Mouse (Mus musculus) MEL (cell line): ENCODE measurements around the gene Slc23a3. TPM values are rescaled to one million over a fixed set of nuclear protein-coding genes. Genes with fewer than 3 reads are reported as not detected.

Experiments used
- DNase-seq: peaks from one replicate; pipeline ENCODE4 v3.0.0; 2011; ENCODE audit warnings: low read depth, low spot score
- H3K27ac ChIP-seq: 2 replicates; pipeline ENCODE4 v1.5.1; 2012; ENCODE audit warnings: low read depth, mild to moderate bottlenecking, control low read depth, low read length, moderate library complexity; ENCODE audit not compliant: control insufficient read depth
- H3K27me3 ChIP-seq, 2 experiments: fragments of 150-350 bp in 1 of 2; sonication (generic) in 1 of 2; 2 replicates each; pipeline ENCODE4 v1.6.1; 2012; ENCODE audit warnings: low read length in 2 of 2, mild to moderate bottlenecking in 2 of 2, improper control_type of control experiment in 1 of 2, moderate library complexity in 1 of 2; ENCODE audit not compliant: insufficient read depth in 2 of 2, control insufficient read depth in 1 of 2
- H3K36me3 ChIP-seq, 2 experiments: 2 replicates each; pipeline ENCODE4 v1.6.1; 2012 to 2014; ENCODE audit warnings: low read length in 2 of 2, improper control_type of control experiment in 1 of 2, inconsistent platforms in 1 of 2, mild to moderate bottlenecking in 1 of 2; ENCODE audit not compliant: insufficient read depth in 2 of 2, control insufficient read depth in 1 of 2
- H3K4me1 ChIP-seq, 2 experiments: fragments of 150-350 bp in 1 of 2; sonication (generic) in 1 of 2; 2 replicates each; pipeline ENCODE4 v1.6.1; 2012; ENCODE audit warnings: low read length in 2 of 2, improper control_type of control experiment in 1 of 2, mild to moderate bottlenecking in 1 of 2; ENCODE audit not compliant: insufficient read depth in 2 of 2, control insufficient read depth in 1 of 2
- H3K4me3 ChIP-seq, 2 experiments: fragments of 150-350 bp in 1 of 2; sonication (generic) in 1 of 2; 2 replicates each; pipeline ENCODE4 v1.5.1; 2012; ENCODE audit warnings: low read depth in 2 of 2, low read length in 2 of 2, mild to moderate bottlenecking in 2 of 2, moderate library complexity in 2 of 2, control low read depth in 1 of 2, improper control_type of control experiment in 1 of 2; ENCODE audit not compliant: control insufficient read depth in 1 of 2, insufficient read depth in 1 of 2
- H3K79me2 ChIP-seq: 2 replicates; pipeline ENCODE4 v1.6.1; 2012; ENCODE audit warnings: mild to moderate bottlenecking, low read length, moderate library complexity; ENCODE audit not compliant: control insufficient read depth, poor library complexity, insufficient read depth
- H3K9ac ChIP-seq: 2 replicates; pipeline ENCODE4 v1.6.1; 2012; ENCODE audit warnings: low read depth, mild to moderate bottlenecking, control low read depth, low read length, moderate library complexity; ENCODE audit not compliant: control insufficient read depth, poor library complexity, severe bottlenecking
- H3K9me3 ChIP-seq: fragments of 150-350 bp; sonication (generic); replicated peaks from 2 replicates; pipeline ENCODE4 v1.6.1; 2012; ENCODE audit warnings: mild to moderate bottlenecking, low read length, improper control_type of control experiment, moderate library complexity; ENCODE audit not compliant: insufficient read depth
- CHD2 ChIP-seq: IDR thresholded peaks from 2 replicates; pipeline ENCODE4 v1.6.1; 2011; ENCODE audit warnings: low read length, improper control_type of control experiment
- CTCF ChIP-seq, 3 experiments: IDR thresholded peaks in 2 of 3; conservative IDR thresholded peaks in 1 of 3; 2 replicates each; pipeline ENCODE4 v1.5.1; 2011 to 2012; ENCODE audit warnings: low read length in 3 of 3, low read depth in 2 of 3, mild to moderate bottlenecking in 2 of 3, improper control_type of control experiment in 1 of 3, inconsistent platforms in 1 of 3, mixed read lengths in 1 of 3, moderate library complexity in 1 of 3; ENCODE audit not compliant: control insufficient read depth in 1 of 3, insufficient read depth in 1 of 3, poor library complexity in 1 of 3, severe bottlenecking in 1 of 3
- E2F4 ChIP-seq: IDR thresholded peaks from 2 replicates; pipeline ENCODE4 v1.6.1; 2011; ENCODE audit warnings: low read depth, low read length, improper control_type of control experiment, borderline replicate concordance
- ELF1 ChIP-seq: IDR thresholded peaks from 2 replicates; pipeline ENCODE4 v1.6.1; 2014; ENCODE audit warnings: low read depth, mild to moderate bottlenecking, inconsistent platforms, low read length, improper control_type of control experiment, moderate library complexity
- EP300 ChIP-seq, 2 experiments: IDR thresholded peaks; 2 replicates each; pipeline ENCODE4 v1.6.1; 2011; ENCODE audit warnings: improper control_type of control experiment in 2 of 2, low read length in 2 of 2, low read depth in 1 of 2, mild to moderate bottlenecking in 1 of 2
- ETS1 ChIP-seq: IDR thresholded peaks from 2 replicates; pipeline ENCODE4 v1.6.1; 2012; ENCODE audit warnings: low read depth, mild to moderate bottlenecking, inconsistent platforms, low read length, improper control_type of control experiment, moderate library complexity
- GABPA ChIP-seq: IDR thresholded peaks from 2 replicates; pipeline ENCODE4 v1.6.1; 2012; ENCODE audit warnings: low read depth, mild to moderate bottlenecking, inconsistent platforms, low read length, improper control_type of control experiment, moderate library complexity
- GATA1 ChIP-seq: IDR thresholded peaks from 2 replicates; pipeline ENCODE4 v1.6.1; 2011; ENCODE audit warnings: low read depth, low read length, improper control_type of control experiment
- JUND ChIP-seq: IDR thresholded peaks from 2 replicates; pipeline ENCODE4 v1.6.1; 2011; ENCODE audit warnings: low read depth, mild to moderate bottlenecking, improper control_type of control experiment, low read length
- MAFK ChIP-seq: IDR thresholded peaks from 2 replicates; pipeline ENCODE4 v1.6.1; 2011; ENCODE audit warnings: low read depth, mild to moderate bottlenecking, low read length, improper control_type of control experiment, borderline replicate concordance
- MAX ChIP-seq: IDR thresholded peaks from 2 replicates; pipeline ENCODE4 v1.6.1; 2011; ENCODE audit warnings: low read length, improper control_type of control experiment
- MAZ ChIP-seq: IDR thresholded peaks from 2 replicates; pipeline ENCODE4 v1.6.1; 2012; ENCODE audit warnings: low read depth, mild to moderate bottlenecking, inconsistent platforms, low read length, improper control_type of control experiment
- MEF2A ChIP-seq: IDR thresholded peaks from 2 replicates; pipeline ENCODE4 v1.6.1; 2014; ENCODE audit warnings: low read depth, mild to moderate bottlenecking, inconsistent platforms, low read length, improper control_type of control experiment; ENCODE audit not compliant: poor library complexity, insufficient replicate concordance, severe bottlenecking; ENCODE audit errors: extremely low read depth
- MXI1 ChIP-seq: IDR thresholded peaks from 2 replicates; pipeline ENCODE4 v1.6.1; 2011; ENCODE audit warnings: mild to moderate bottlenecking, low read depth, low read length, improper control_type of control experiment
- MYB ChIP-seq: IDR thresholded peaks from 2 replicates; pipeline ENCODE4 v1.6.1; 2011; ENCODE audit warnings: mild to moderate bottlenecking, low read depth, low read length, improper control_type of control experiment
- MYC ChIP-seq: IDR thresholded peaks from 2 replicates; pipeline ENCODE4 v1.6.1; 2011; ENCODE audit warnings: low read depth, mild to moderate bottlenecking, low read length, improper control_type of control experiment, moderate library complexity
- NELFE ChIP-seq: IDR thresholded peaks from 2 replicates; pipeline ENCODE4 v1.6.1; 2011; ENCODE audit warnings: low read depth, low read length, improper control_type of control experiment
- POLR2AphosphoS2 ChIP-seq: IDR thresholded peaks from 2 replicates; pipeline ENCODE4 v1.6.1; 2011; ENCODE audit warnings: low read length, improper control_type of control experiment
- POLR2AphosphoS5 ChIP-seq: IDR thresholded peaks from 2 replicates; pipeline ENCODE4 v1.6.1; 2012; ENCODE audit warnings: low read depth, borderline replicate concordance, mild to moderate bottlenecking, inconsistent platforms, low read length, moderate library complexity, mixed read lengths
- RCOR1 ChIP-seq: IDR thresholded peaks from 2 replicates; pipeline ENCODE4 v1.6.1; 2012; ENCODE audit warnings: low read depth, mild to moderate bottlenecking, inconsistent platforms, low read length, improper control_type of control experiment
- SIN3A ChIP-seq: IDR thresholded peaks from 2 replicates; pipeline ENCODE4 v1.6.1; 2012; ENCODE audit warnings: low read length, improper control_type of control experiment, inconsistent platforms
- TAL1 ChIP-seq: IDR thresholded peaks from 2 replicates; pipeline ENCODE4 v1.6.1; 2012; ENCODE audit warnings: mild to moderate bottlenecking, inconsistent platforms, low read length, moderate library complexity, mixed read lengths
- TBP ChIP-seq: IDR thresholded peaks from 2 replicates; pipeline ENCODE4 v1.8.0; 2011; ENCODE audit warnings: low read depth, low read length, improper control_type of control experiment
- UBTF ChIP-seq: IDR thresholded peaks from 2 replicates; pipeline ENCODE4 v1.6.1; 2012; ENCODE audit warnings: low read depth, mild to moderate bottlenecking, inconsistent platforms, low read length, improper control_type of control experiment, moderate library complexity, borderline replicate concordance; ENCODE audit not compliant: insufficient read depth
- USF2 ChIP-seq, 2 experiments: IDR thresholded peaks; 2 replicates each; pipeline ENCODE4 v1.6.1; 2011 to 2012; ENCODE audit warnings: improper control_type of control experiment in 2 of 2, low read length in 2 of 2, borderline replicate concordance in 1 of 2, inconsistent platforms in 1 of 2, low read depth in 1 of 2, mild to moderate bottlenecking in 1 of 2; ENCODE audit not compliant: insufficient read depth in 1 of 2
- ZKSCAN1 ChIP-seq: IDR thresholded peaks from 2 replicates; pipeline ENCODE4 v1.6.1; 2012; ENCODE audit warnings: low read depth, mild to moderate bottlenecking, inconsistent platforms, low read length, improper control_type of control experiment, moderate library complexity
- ZMIZ1 ChIP-seq: IDR thresholded peaks from 2 replicates; pipeline ENCODE4 v1.6.1; 2012; ENCODE audit warnings: low read depth, mild to moderate bottlenecking, inconsistent platforms, low read length, improper control_type of control experiment, moderate library complexity
- ZNF384 ChIP-seq: IDR thresholded peaks from 2 replicates; pipeline ENCODE4 v1.6.1; 2012; ENCODE audit warnings: low read depth, mild to moderate bottlenecking, inconsistent platforms, low read length, improper control_type of control experiment
- polyA plus RNA-seq, 2 experiments: library from polyadenylated mRNA; stranded (reverse) in 1 of 2; unstranded in 1 of 2; fragments of >175 nt in 1 of 2; fragments of >200 nt in 1 of 2; gene quantifications; 2 replicates each; pipeline versions ENCODE4 v1.2.1 to v1.2.4; 2012; ENCODE audit warnings: low replicate concordance in 2 of 2, low read depth in 1 of 2; ENCODE audit not compliant: insufficient read length in 2 of 2, insufficient read depth in 1 of 2, missing spikeins in 1 of 2
- total RNA-seq: library from RNA; depleted of rRNA; stranded (reverse); fragments of 300-350 nt; gene quantifications from 2 replicates; pipeline ENCODE4 v1.2.3, GENCODE M21; 2012

The Slc23a3 gene
- total and polyA plus RNA-seq, 3 experiments: 0.08 to 0.15 TPM; not detected in 1

GRCm38 (mm10) chr1:75145589-75145988, 11.9 kb upstream of the Slc23a3 start:
- Histone ChIP-seq H3K9me3 (no peaks in the 10 kb centered on the region), H3K4me3 (no peak overlapping the region), H3K79me2 (peaks cover 28% of the 10 kb centered on the region), H3K27me3 (no peaks in the 10 kb centered on the region), H3K9ac (no peak overlapping the region), H3K36me3 (no peaks in the 10 kb centered on the region; a peak in 2 of 4 replicates), H3K27ac (no peak overlapping the region), H3K4me1 (peaks cover 0 to 5% of the 10 kb centered on the region in 2 experiments; a peak in 2 of 4 replicates)
- TF ChIP-seq EP300 (IDR thresholded peaks at IDR 0.05; ENCODE audit: low read depth in 1 of 2, low read length in 2 of 2) (peak in 1 of 2 experiments; percentile 21; a peak in 1 of 4 replicates), POLR2AphosphoS5 (no peak)
- no peak for DNase-seq

GRCm38 (mm10) chr1:75142301-75143261, 8.9 kb upstream of the Slc23a3 start, which contains the start of the genes Cnppd1 and Retreg2:
Gene Cnppd1, minus strand, starts transcription at chr1:75142711.
Gene Retreg2, plus strand, starts transcription at chr1:75142778.
- Histone ChIP-seq H3K36me3 (peaks cover 1 to 20% of the 10 kb centered on the region in 2 experiments; a peak in 3 of 4 replicates), H3K9ac (peak within 1 kb of the TSS; percentile 93), H3K79me2 (peaks cover 38% of the 10 kb centered on the region), H3K4me3 (peak within 1 kb of the TSS; percentile 88 to 94), H3K9me3 (no peaks in the 10 kb centered on the region), H3K27ac (peak within 1 kb of the TSS; percentile 91), H3K4me1 (peaks cover 5 to 20% of the 10 kb centered on the region in 2 experiments), H3K27me3 (no peaks in the 10 kb centered on the region)
- peak; percentile 97 for DNase-seq
- TF ChIP-seq ZKSCAN1 (no peak), NELFE (peak; percentile 77), MXI1 (peak; percentile 80; the same call in 1 of the 2 replicates), ZMIZ1 (peak; percentile 39), EP300 (IDR thresholded peaks at IDR 0.05; ENCODE audit: low read depth in 1 of 2, low read length in 2 of 2) (no peak; a peak in 1 of 4 replicates), JUND (no peak), MAFK (no peak), TBP (peak; percentile 77), ZNF384 (peak; percentile 89), MAZ (no peak; the same call in 1 of the 2 replicates), SIN3A (peak; percentile 91), CTCF (IDR thresholded peaks at IDR 0.05 in 2 of 3, conservative IDR thresholded peaks at IDR 0.05 in 1 of 3; ENCODE audit: control insufficient read depth in 1 of 3, insufficient read depth in 1 of 3, low read depth in 2 of 3, low read length in 3 of 3, poor library complexity in 1 of 3, severe bottlenecking in 1 of 3) (peak in 2 of 3 experiments; percentile 64 to 79; a peak in 5 of 6 replicates), MEF2A (no peak), GATA1 (no peak), RCOR1 (peak; percentile 12; the same call in 1 of the 2 replicates), ETS1 (peak; percentile 64; the same call in 1 of the 2 replicates), UBTF (no peak; the same call in 1 of the 2 replicates), MYB (no peak), GABPA (no peak), POLR2AphosphoS2 (peak; percentile 77; the same call in 1 of the 2 replicates), USF2 (IDR thresholded peaks at IDR 0.05; ENCODE audit: borderline replicate concordance in 1 of 2, insufficient read depth in 1 of 2, low read depth in 1 of 2, low read length in 2 of 2) (peak; percentile 96 to 99), TAL1 (no peak), E2F4 (no peak), ELF1 (no peak; the same call in 1 of the 2 replicates), MYC (no peak; the same call in 1 of the 2 replicates), MAX (peak; percentile 99), CHD2 (no peak)
